Mouse (Mus musculus) limb, embryonic 11.5 days (tissue): ENCODE results near the gene Papln. TPM values are rescaled to one million over a fixed set of nuclear protein-coding genes. Genes with fewer than 3 reads are reported as not detected.

ENCODE experiments used
- ATAC-seq: fragments of 200-750 bp; cut with Nextera tagmentation; 2 replicates; pipeline ENCODE4 v1.8.0; 2017; ENCODE audit warnings: low read depth; ENCODE audit not compliant: insufficient number of reproducible peaks, low FRiP score, low TSS enrichment
- DNase-seq: peaks from one replicate; pipeline ENCODE4 v3.0.0-alpha.2; 2015; ENCODE audit warnings: low spot score
- H3K27ac ChIP-seq: fragments of 300-500 bp; sonication (generic); replicated peaks from 2 replicates; pipeline ENCODE4 v1.5.1; 2014; ENCODE audit warnings: low read depth, mild to moderate bottlenecking, low read length
- H3K27me3 ChIP-seq: fragments of 300-500 bp; sonication (generic); 2 replicates; pipeline ENCODE4 v1.6.1; 2014; ENCODE audit warnings: mild to moderate bottlenecking, low read length, mixed read lengths; ENCODE audit not compliant: control insufficient read depth, insufficient read depth
- H3K36me3 ChIP-seq: fragments of 300-500 bp; sonication (generic); 2 replicates; pipeline ENCODE4 v1.6.1; 2014; ENCODE audit warnings: mild to moderate bottlenecking, low read length, moderate library complexity, mixed read lengths; ENCODE audit not compliant: control insufficient read depth, insufficient read depth
- H3K4me1 ChIP-seq: fragments of 300-500 bp; sonication (generic); 2 replicates; pipeline ENCODE4 v1.6.1; 2014; ENCODE audit warnings: low read length, mixed read lengths; ENCODE audit not compliant: control insufficient read depth, insufficient read depth
- H3K4me2 ChIP-seq: fragments of 300-500 bp; sonication (generic); 2 replicates; pipeline ENCODE4 v1.6.1; 2014; ENCODE audit warnings: low read depth, mild to moderate bottlenecking, moderate library complexity; ENCODE audit not compliant: severe bottlenecking
- H3K4me3 ChIP-seq: fragments of 300-500 bp; sonication (generic); 2 replicates; pipeline ENCODE4 v1.5.1; 2014; ENCODE audit warnings: low read depth, low read length
- H3K9ac ChIP-seq: fragments of 300-500 bp; sonication (generic); 2 replicates; pipeline ENCODE4 v1.6.1; 2014; ENCODE audit warnings: mild to moderate bottlenecking, low read length
- H3K9me3 ChIP-seq: fragments of 300-500 bp; sonication (generic); 2 replicates; pipeline ENCODE4 v1.6.1; 2016; ENCODE audit warnings: low read length; ENCODE audit not compliant: control insufficient read depth
- WGBS: fragments of 180-500 bp; shearing (Covaris S2); extraction: QIAGEN DNeasy Blood & Tissue Kit; methylation state at CpG from one replicate; pipeline ENCODE4 v1.1.7; 2014; 5-methylcytosine and 5-hydroxymethylcytosine counted together
- polyA plus RNA-seq: library from polyadenylated mRNA; unstranded; fragments of >200 nt; fragmentation: Nextera tagmentation; extraction: Ambion mirVana; gene quantifications from 2 replicates; pipeline ENCODE4 v1.2.1, GENCODE M21; 2014

Gene Papln
- polyA plus RNA-seq, 1 experiment from 2014 or later, result not detected

- Histone ChIP-seq H3K4me3 (no peak overlapping the region), H3K27me3 (no peaks in the 10 kb centered on the region), H3K9ac (no peak overlapping the region), H3K27ac (no peak overlapping the region), H3K9me3 (no peaks in the 10 kb centered on the region), H3K4me1 (peaks cover 2% of the 10 kb centered on the region), H3K36me3 (no peaks in the 10 kb centered on the region), H3K4me2 (no peak overlapping the region)
- DNase-seq (no peak), ATAC-seq (no peak)
- 74% methylated on average over 12 of the region's 12 CpGs for WGBS
Observed at GRCm38 (mm10) chr12:83775621-83776020, 12.2 kb downstream of the Papln start.

- Histone ChIP-seq H3K9ac (no peak overlapping the region), H3K27ac (no peak overlapping the region), H3K4me1 (no peaks in the 10 kb centered on the region), H3K4me2 (no peak overlapping the region), H3K4me3 (no peak overlapping the region), H3K9me3 (no peaks in the 10 kb centered on the region), H3K27me3 (no peaks in the 10 kb centered on the region), H3K36me3 (no peaks in the 10 kb centered on the region)
- DNase-seq (no peak), ATAC-seq (no peak)
- WGBS, result 86% methylated on average over 7 of the region's 7 CpGs
Observed at GRCm38 (mm10) chr12:83776766-83777165, 13.3 kb downstream of the Papln start.

DNA sequence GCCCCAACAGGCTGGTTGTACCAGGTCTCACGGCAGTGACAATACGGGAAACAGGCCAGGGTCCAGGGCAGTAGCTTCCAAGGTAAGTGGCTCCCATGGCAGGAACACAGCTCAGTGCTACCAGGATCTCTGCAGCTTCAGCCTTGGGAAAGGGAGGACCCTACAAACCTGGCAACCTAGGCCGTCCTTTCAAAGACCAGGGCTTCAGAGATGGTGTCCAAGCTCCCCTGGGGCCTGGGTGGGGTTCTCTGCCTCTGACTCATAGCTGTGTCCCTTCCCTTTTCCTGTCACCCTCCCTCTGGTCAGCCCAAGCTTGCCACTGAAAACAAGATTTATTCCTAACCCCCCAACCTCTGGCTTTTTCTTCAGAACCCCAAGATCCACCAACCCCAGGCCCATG lies 16.7 kb downstream of the Papln start:
- Histone ChIP-seq H3K4me2 (no peak overlapping the region), H3K4me1 (no peaks in the 10 kb centered on the region), H3K9me3 (no peaks in the 10 kb centered on the region), H3K27ac (no peak overlapping the region), H3K27me3 (no peaks in the 10 kb centered on the region), H3K4me3 (no peak overlapping the region), H3K9ac (no peak overlapping the region), H3K36me3 (no peaks in the 10 kb centered on the region)
- no peak for DNase-seq
- ATAC-seq, result no peak
- WGBS, result 88% methylated on average over 3 of the region's 3 CpGs

DNA sequence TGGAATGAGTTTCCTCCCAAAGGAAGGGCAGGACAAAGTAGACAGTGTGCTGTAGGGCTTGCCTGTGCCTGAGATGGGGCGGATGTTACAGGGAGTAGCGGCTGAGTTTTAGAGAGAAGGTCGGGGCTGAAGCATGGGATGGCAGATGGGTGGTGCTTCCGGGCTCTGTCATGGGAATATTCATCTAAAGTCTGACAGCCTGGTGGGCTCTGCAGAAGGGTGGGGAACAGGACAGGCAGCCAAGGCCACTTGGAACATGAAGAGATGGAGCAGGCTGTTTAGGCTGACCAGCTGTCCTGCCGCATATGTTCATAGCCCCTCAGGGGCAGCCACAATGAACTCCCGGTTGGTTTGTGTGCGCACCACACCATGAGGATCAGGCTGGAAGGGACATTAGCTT lies 17.8 kb downstream of the Papln start:
- Histone ChIP-seq H3K4me1 (no peaks in the 10 kb centered on the region), H3K27me3 (no peaks in the 10 kb centered on the region), H3K27ac (no peak overlapping the region), H3K4me3 (no peak overlapping the region), H3K9me3 (no peaks in the 10 kb centered on the region), H3K4me2 (no peak overlapping the region), H3K36me3 (no peaks in the 10 kb centered on the region), H3K9ac (no peak overlapping the region)
- DNase-seq (no peak), ATAC-seq (no peak)
- 80% methylated on average over 7 of the region's 7 CpGs for WGBS

- no peaks in the 10 kb centered on the region for H3K27me3 ChIP-seq
- ATAC-seq (no peak; the same call in 1 of the 2 replicates), DNase-seq (no peak)
- H3K36me3 ChIP-seq, result no peaks in the 10 kb centered on the region
- H3K9ac ChIP-seq, result no peak overlapping the region
- no peak overlapping the region for H3K4me2 ChIP-seq
- H3K4me1 ChIP-seq, result no peaks in the 10 kb centered on the region
- H3K27ac ChIP-seq, result no peak overlapping the region
- H3K9me3 ChIP-seq, result no peaks in the 10 kb centered on the region
- 72% methylated on average over 23 of the region's 23 CpGs for WGBS
- no peak overlapping the region for H3K4me3 ChIP-seq
Observed at GRCm38 (mm10) chr12:83781640-83782278, 18.3 kb downstream of the Papln start.

DNA sequence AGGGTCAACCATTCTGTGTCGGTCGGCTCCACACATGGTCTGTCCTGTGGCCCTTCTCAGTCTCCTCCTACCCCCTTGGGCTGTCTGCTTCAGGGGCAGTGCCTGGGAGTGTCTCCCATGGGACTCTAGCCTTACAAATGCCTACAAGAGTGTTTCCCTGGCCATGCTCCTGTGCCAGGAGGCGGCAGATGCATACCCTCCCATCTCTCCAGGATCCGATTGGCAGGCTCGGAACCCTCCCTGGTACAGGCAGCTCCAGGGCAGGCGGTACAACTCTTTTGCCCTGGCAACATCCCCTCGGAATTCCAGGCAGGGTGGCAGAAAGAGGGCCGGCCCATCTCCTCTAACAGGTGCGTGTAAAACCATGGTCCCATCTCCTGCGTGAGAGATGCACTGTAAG lies 19.2 kb downstream of the Papln start:
- DNase-seq (no peak), ATAC-seq (no peak)
- Histone ChIP-seq H3K9ac (no peak overlapping the region), H3K27me3 (no peaks in the 10 kb centered on the region), H3K4me3 (no peak overlapping the region), H3K36me3 (no peaks in the 10 kb centered on the region), H3K27ac (no peak overlapping the region), H3K4me1 (no peaks in the 10 kb centered on the region), H3K9me3 (no peaks in the 10 kb centered on the region), H3K4me2 (no peak overlapping the region)
- WGBS, result 91% methylated on average over 10 of the region's 10 CpGs

DNA sequence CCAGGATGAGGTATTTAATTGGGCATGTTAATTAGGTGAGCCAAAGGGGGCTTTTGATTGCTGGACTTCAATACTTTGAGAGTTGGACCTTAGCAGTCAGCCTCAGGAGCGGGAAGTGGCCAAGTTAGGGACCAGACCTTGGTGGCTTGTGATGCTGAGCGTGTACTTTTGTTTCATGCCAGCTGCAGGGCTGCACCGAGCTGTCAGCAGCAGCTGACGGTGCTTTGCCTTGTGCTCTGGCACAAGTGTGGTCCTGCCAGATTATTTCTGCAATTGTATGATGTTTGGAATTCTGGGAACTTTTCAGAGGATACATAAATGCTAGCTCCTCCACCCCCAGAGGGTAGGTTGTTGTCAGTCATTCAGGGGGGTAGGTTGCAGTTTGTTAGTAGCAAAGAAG lies 21.9 kb downstream of the Papln start:
- no peak overlapping the region for H3K9ac ChIP-seq
- WGBS, result 82% methylated on average over 4 of the region's 4 CpGs
- no peaks in the 10 kb centered on the region for H3K9me3 ChIP-seq
- no peaks in the 10 kb centered on the region for H3K4me1 ChIP-seq
- no peak overlapping the region for H3K4me3 ChIP-seq
- H3K27me3 ChIP-seq, result no peaks in the 10 kb centered on the region
- ATAC-seq, result no peak
- no peak for DNase-seq
- no peak overlapping the region for H3K4me2 ChIP-seq
- H3K36me3 ChIP-seq, result no peaks in the 10 kb centered on the region
- no peak overlapping the region for H3K27ac ChIP-seq

DNA sequence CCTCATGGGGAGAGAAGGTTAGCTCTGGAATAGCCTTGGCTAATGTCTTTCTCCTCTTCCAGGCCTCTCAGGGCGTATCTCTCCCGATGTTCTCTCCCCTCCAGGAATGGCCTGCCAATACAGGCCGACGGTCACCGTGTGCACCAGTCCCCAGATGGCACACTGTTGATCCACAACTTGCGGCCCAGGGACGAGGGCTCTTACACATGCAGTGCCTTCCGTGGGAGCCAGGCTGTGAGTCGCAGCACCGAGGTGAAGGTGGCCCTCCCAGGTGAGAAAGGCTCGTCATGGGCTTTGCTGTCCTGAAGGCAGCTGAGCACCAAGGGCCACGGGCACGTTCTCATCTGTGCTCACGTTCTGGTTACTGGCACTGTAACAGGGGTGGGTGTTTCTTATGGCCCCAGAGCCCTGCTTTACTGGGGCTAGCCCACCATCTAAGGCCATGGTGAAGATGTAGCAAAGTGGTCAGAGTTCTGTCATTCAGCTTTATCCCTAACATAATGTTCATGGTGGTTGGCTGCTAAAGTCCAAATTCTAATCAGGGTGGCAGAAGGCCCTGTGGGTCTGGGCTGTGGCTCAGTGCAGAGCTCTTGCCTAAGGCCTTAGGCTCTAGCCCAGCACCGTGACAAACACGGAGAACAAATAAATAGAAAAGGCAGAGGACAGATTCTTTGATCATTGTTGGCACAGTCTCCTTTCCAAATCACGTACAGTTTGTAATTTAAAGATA lies 25.8 kb downstream of the Papln start:
- Histone ChIP-seq H3K4me3 (no peak overlapping the region), H3K36me3 (peaks cover 4% of the 10 kb centered on the region; the same call in 1 of the 2 replicates), H3K4me2 (no peak overlapping the region), H3K27me3 (no peaks in the 10 kb centered on the region), H3K27ac (no peak overlapping the region), H3K4me1 (no peaks in the 10 kb centered on the region; the same call in 1 of the 2 replicates), H3K9me3 (no peaks in the 10 kb centered on the region), H3K9ac (no peak overlapping the region)
- no peak for DNase-seq
- WGBS, result 91% methylated on average over 17 of the region's 17 CpGs
- no peak for ATAC-seq
